Mouse (Mus musculus) midbrain, embryonic 14.5 days (tissue): ENCODE measurements around the gene Rgl1. TPM values are rescaled to one million over a fixed set of nuclear protein-coding genes. Genes with fewer than 3 reads are reported as not detected.

ENCODE experiments used
- ATAC-seq: fragments of 200-750 bp; cut with Nextera tagmentation; 2 replicates; pipeline ENCODE4 v1.8.0; 2017; ENCODE audit warnings: moderate number of reproducible peaks, moderate library complexity; ENCODE audit not compliant: low FRiP score, low TSS enrichment
- DNase-seq: peaks from one replicate; pipeline ENCODE4 v3.0.0-alpha.2; 2015
- H3K27ac ChIP-seq: fragments of 300-500 bp; sonication (generic); replicated peaks from 2 replicates; pipeline ENCODE4 v1.5.1; 2014; ENCODE audit warnings: mild to moderate bottlenecking, low read depth, low read length, moderate library complexity
- H3K27me3 ChIP-seq: fragments of 300-500 bp; sonication (generic); 2 replicates; pipeline ENCODE4 v1.6.1; 2014; ENCODE audit warnings: low read length, control low read depth, mixed read lengths; ENCODE audit not compliant: control insufficient read depth, insufficient read depth
- H3K36me3 ChIP-seq: fragments of 300-500 bp; sonication (generic); 2 replicates; pipeline ENCODE4 v1.6.1; 2014; ENCODE audit warnings: low read length, control low read depth; ENCODE audit not compliant: control insufficient read depth, insufficient read depth
- H3K4me1 ChIP-seq: fragments of 300-500 bp; sonication (generic); 2 replicates; pipeline ENCODE4 v1.6.1; 2014; ENCODE audit warnings: mild to moderate bottlenecking, antibody characterized with exemption, low read length, control low read depth; ENCODE audit not compliant: control insufficient read depth, insufficient read depth
- H3K4me2 ChIP-seq: fragments of 300-500 bp; sonication (generic); 2 replicates; pipeline ENCODE4 v1.6.1; 2014; ENCODE audit warnings: mild to moderate bottlenecking, low read length, moderate library complexity
- H3K4me3 ChIP-seq: fragments of 300-500 bp; sonication (generic); replicated peaks from 2 replicates; pipeline ENCODE4 v1.5.1; 2014; ENCODE audit warnings: low read depth, low read length
- H3K9ac ChIP-seq: fragments of 300-500 bp; sonication (generic); replicated peaks from 2 replicates; pipeline ENCODE4 v1.6.1; 2014; ENCODE audit warnings: mild to moderate bottlenecking, low read length, moderate library complexity
- H3K9me3 ChIP-seq: fragments of 300-500 bp; sonication (generic); 2 replicates; pipeline ENCODE4 v1.6.1; 2016; ENCODE audit warnings: low read length, control low read depth, mixed read lengths; ENCODE audit not compliant: control insufficient read depth
- WGBS: fragments of 180-500 bp; shearing (Covaris S2); extraction: QIAGEN DNeasy Blood & Tissue Kit; methylation state at CpG from one replicate; pipeline ENCODE4 v1.1.7; 2014; 5-methylcytosine and 5-hydroxymethylcytosine counted together
- polyA plus RNA-seq: library from polyadenylated mRNA; unstranded; fragments of >200 nt; fragmentation: Nextera tagmentation; extraction: Ambion mirVana; gene quantifications from 2 replicates; pipeline ENCODE4 v1.2.1, GENCODE M21; 2014

Gene Rgl1
- polyA plus RNA-seq, 1 experiment from 2014 or later: 16.6 TPM

GRCm38 (mm10) chr1:152687733-152688181 lies 78.4 kb downstream of the Rgl1 start:
- 28% methylated on average over 8 of the region's 8 CpGs for WGBS
- H3K4me2 ChIP-seq: no peak overlapping the region
- DNase-seq (no peak), ATAC-seq (no peak)
- no peaks in the 10 kb centered on the region for H3K36me3 ChIP-seq
- H3K9ac ChIP-seq: 0 out of 2 replicates have a peak overlapping the region, but pooled peaks have one; percentile 26
- H3K9me3 ChIP-seq: no peaks in the 10 kb centered on the region
- H3K27me3 ChIP-seq: no peaks in the 10 kb centered on the region
- H3K4me3 ChIP-seq: no peak overlapping the region
- 0 out of 2 replicates have a peak, but pooled peaks cover 7% of the 10 kb centered on the region for H3K4me1 ChIP-seq
- H3K27ac ChIP-seq: no peak overlapping the region

GRCm38 (mm10) chr1:152687099-152687730 lies 78.9 kb downstream of the Rgl1 start:
- Histone ChIP-seq H3K27ac (no peak overlapping the region), H3K9me3 (no peaks in the 10 kb centered on the region), H3K4me2 (no peak overlapping the region), H3K4me1 (0 out of 2 replicates have a peak, but pooled peaks cover 7% of the 10 kb centered on the region), H3K36me3 (no peaks in the 10 kb centered on the region), H3K4me3 (no peak overlapping the region), H3K27me3 (no peaks in the 10 kb centered on the region), H3K9ac (0 out of 2 replicates have a peak overlapping the region, but pooled peaks have one; percentile 26)
- ATAC-seq: no peak
- 17% methylated on average over 6 of the region's 6 CpGs for WGBS
- peak; percentile 29 for DNase-seq

- no peak for ATAC-seq
- H3K4me2 ChIP-seq: no peak overlapping the region
- H3K4me3 ChIP-seq: no peak overlapping the region
- no peaks in the 10 kb centered on the region for H3K27me3 ChIP-seq
- H3K9me3 ChIP-seq: no peaks in the 10 kb centered on the region
- H3K27ac ChIP-seq: no peak overlapping the region
- 0 out of 2 replicates have a peak, but pooled peaks cover 7% of the 10 kb centered on the region for H3K4me1 ChIP-seq
- no peak overlapping the region for H3K9ac ChIP-seq
- WGBS: 82% methylated on average over 3 of the region's 3 CpGs
- DNase-seq: no peak
- no peaks in the 10 kb centered on the region for H3K36me3 ChIP-seq
These were observed 80.6 kb downstream of the Rgl1 start for GRCm38 (mm10) chr1:152685531-152685930.

GRCm38 (mm10) chr1:152682368-152683194 lies 83.6 kb downstream of the Rgl1 start:
- ATAC-seq (no peak), DNase-seq (no peak)
- Histone ChIP-seq H3K4me2 (no peak overlapping the region), H3K36me3 (no peaks in the 10 kb centered on the region), H3K4me3 (no peak overlapping the region), H3K27me3 (no peaks in the 10 kb centered on the region), H3K27ac (no peak overlapping the region), H3K4me1 (0 out of 2 replicates have a peak, but pooled peaks cover 6% of the 10 kb centered on the region), H3K9ac (no peak overlapping the region), H3K9me3 (no peaks in the 10 kb centered on the region)
- WGBS: 80% methylated on average over 11 of the region's 11 CpGs

GRCm38 (mm10) chr1:152681676-152682367 lies 84.3 kb downstream of the Rgl1 start:
- no peak overlapping the region for H3K9ac ChIP-seq
- no peak for DNase-seq
- H3K36me3 ChIP-seq: no peaks in the 10 kb centered on the region
- ATAC-seq: no peak
- no peaks in the 10 kb centered on the region for H3K4me1 ChIP-seq
- no peak overlapping the region for H3K4me2 ChIP-seq
- WGBS: 76% methylated on average over 6 of the region's 6 CpGs
- H3K27me3 ChIP-seq: no peaks in the 10 kb centered on the region
- H3K9me3 ChIP-seq: no peaks in the 10 kb centered on the region
- H3K27ac ChIP-seq: no peak overlapping the region
- H3K4me3 ChIP-seq: no peak overlapping the region

- Histone ChIP-seq H3K27me3 (no peaks in the 10 kb centered on the region), H3K9me3 (no peaks in the 10 kb centered on the region), H3K4me1 (no peaks in the 10 kb centered on the region), H3K36me3 (no peaks in the 10 kb centered on the region), H3K4me2 (no peak overlapping the region), H3K9ac (no peak overlapping the region), H3K4me3 (no peak overlapping the region), H3K27ac (no peak overlapping the region)
- WGBS: 73% methylated on average over 8 of the region's 8 CpGs
- DNase-seq: no peak
- no peak for ATAC-seq
These were observed 85.0 kb downstream of the Rgl1 start for GRCm38 (mm10) chr1:152681116-152681515.

- H3K4me3 ChIP-seq: no peak overlapping the region
- no peak overlapping the region for H3K9ac ChIP-seq
- WGBS: 36% methylated on average over 5 of the region's 5 CpGs
- DNase-seq (no peak), ATAC-seq (no peak)
- no peaks in the 10 kb centered on the region for H3K36me3 ChIP-seq
- no peak overlapping the region for H3K4me2 ChIP-seq
- H3K4me1 ChIP-seq: no peaks in the 10 kb centered on the region
- no peaks in the 10 kb centered on the region for H3K27me3 ChIP-seq
- no peaks in the 10 kb centered on the region for H3K9me3 ChIP-seq
- H3K27ac ChIP-seq: no peak overlapping the region
These were observed 87.7 kb downstream of the Rgl1 start for GRCm38 (mm10) chr1:152678451-152678850.

- 90% methylated on average over 12 of the region's 12 CpGs for WGBS
- no peaks in the 10 kb centered on the region for H3K9me3 ChIP-seq
- no peaks in the 10 kb centered on the region for H3K27me3 ChIP-seq
- ATAC-seq: no peak
- H3K4me1 ChIP-seq: no peaks in the 10 kb centered on the region
- no peak overlapping the region for H3K4me3 ChIP-seq
- H3K9ac ChIP-seq: no peak overlapping the region
- H3K27ac ChIP-seq: no peak overlapping the region
- H3K4me2 ChIP-seq: no peak overlapping the region
- no peak for DNase-seq
- no peaks in the 10 kb centered on the region for H3K36me3 ChIP-seq
These were observed 88.5 kb downstream of the Rgl1 start for GRCm38 (mm10) chr1:152677482-152678211.
